Mouse (Mus musculus) liver, embryonic 16.5 days (tissue): Measurements from ENCODE around the gene Fgf2. TPM values are rescaled to one million over a fixed set of nuclear protein-coding genes. Genes with fewer than 3 reads are reported as not detected.

Experiments used
- ATAC-seq: fragments of 200-750 bp; cut with Nextera tagmentation; 2 replicates; pipeline ENCODE4 v1.8.0; 2017; ENCODE audit warnings: low read depth, mild to moderate bottlenecking, moderate number of reproducible peaks, moderate library complexity
- H3K27ac ChIP-seq: fragments of 300-500 bp; sonication (generic); 2 replicates; pipeline ENCODE4 v1.5.1; 2014; ENCODE audit warnings: mild to moderate bottlenecking, low read length
- H3K27me3 ChIP-seq: fragments of 300-500 bp; sonication (generic); 2 replicates; pipeline ENCODE4 v1.6.1; 2014; ENCODE audit warnings: low read depth, low read length, mixed read lengths; ENCODE audit not compliant: control insufficient read depth, insufficient read depth
- H3K36me3 ChIP-seq: fragments of 300-500 bp; sonication (generic); 2 replicates; pipeline ENCODE4 v1.6.1; 2014; ENCODE audit warnings: mild to moderate bottlenecking; ENCODE audit not compliant: control insufficient read depth, insufficient read depth
- H3K4me1 ChIP-seq: fragments of 300-500 bp; sonication (generic); 2 replicates; pipeline ENCODE4 v1.6.1; 2014; ENCODE audit warnings: low read depth, low read length, mixed read lengths; ENCODE audit not compliant: control insufficient read depth
- H3K4me2 ChIP-seq: fragments of 300-500 bp; sonication (generic); 2 replicates; pipeline ENCODE4 v1.6.1; 2014; ENCODE audit warnings: low read depth, low read length, mixed read lengths
- H3K4me3 ChIP-seq: fragments of 300-500 bp; sonication (generic); 2 replicates; pipeline ENCODE4 v1.5.1; 2014; ENCODE audit warnings: low read depth, mild to moderate bottlenecking, low read length
- H3K9ac ChIP-seq: fragments of 300-500 bp; sonication (generic); 2 replicates; pipeline ENCODE4 v1.6.1; 2014; ENCODE audit warnings: low read depth, low read length
- H3K9me3 ChIP-seq: fragments of 300-500 bp; sonication (generic); replicated peaks from 2 replicates; pipeline ENCODE4 v1.6.1; 2016; ENCODE audit warnings: low read length; ENCODE audit not compliant: control insufficient read depth
- WGBS: fragments of 180-500 bp; shearing (Covaris S2); extraction: QIAGEN DNeasy Blood & Tissue Kit; methylation state at CpG from one replicate; pipeline ENCODE4 v1.1.7; 2014; ENCODE audit not compliant: insufficient replicate concordance; 5-methylcytosine and 5-hydroxymethylcytosine counted together
- polyA plus RNA-seq: library from polyadenylated mRNA; unstranded; fragments of >200 nt; fragmentation: Nextera tagmentation; extraction: Ambion mirVana; gene quantifications from 2 replicates; pipeline ENCODE4 v1.2.1, GENCODE M21; 2015

The Fgf2 gene
- polyA plus RNA-seq, 1 experiment from 2014 or later, result 0.73 TPM

GRCm38 (mm10) chr3:37370407-37370806 lies 22.3 kb downstream of the Fgf2 start:
- H3K9me3 ChIP-seq, result no peaks in the 10 kb centered on the region
- 50% methylated on average over 4 of the region's 4 CpGs for WGBS
- no peak for ATAC-seq
- H3K27me3 ChIP-seq, result no peaks in the 10 kb centered on the region
- H3K36me3 ChIP-seq, result no peaks in the 10 kb centered on the region
- no peak overlapping the region for H3K27ac ChIP-seq
- no peak overlapping the region for H3K4me3 ChIP-seq
- no peak overlapping the region for H3K9ac ChIP-seq
- H3K4me2 ChIP-seq, result no peak overlapping the region
- H3K4me1 ChIP-seq, result no peaks in the 10 kb centered on the region

- Histone ChIP-seq H3K4me1 (no peaks in the 10 kb centered on the region), H3K36me3 (no peaks in the 10 kb centered on the region), H3K27me3 (no peaks in the 10 kb centered on the region), H3K4me3 (no peak overlapping the region), H3K27ac (no peak overlapping the region), H3K9ac (no peak overlapping the region), H3K4me2 (no peak overlapping the region), H3K9me3 (no peaks in the 10 kb centered on the region)
- 75% methylated on average over 11 of the region's 11 CpGs for WGBS
- ATAC-seq, result no peak
Measured at GRCm38 (mm10) chr3:37373712-37374111, 25.6 kb downstream of the Fgf2 start.

GRCm38 (mm10) chr3:37377926-37378325 lies 29.8 kb downstream of the Fgf2 start:
- H3K27me3 ChIP-seq, result no peaks in the 10 kb centered on the region
- ATAC-seq, result no peak
- no peaks in the 10 kb centered on the region for H3K36me3 ChIP-seq
- no peak overlapping the region for H3K4me2 ChIP-seq
- no peak overlapping the region for H3K27ac ChIP-seq
- 67% methylated on average over 6 of the region's 6 CpGs for WGBS
- H3K4me3 ChIP-seq, result no peak overlapping the region
- no peaks in the 10 kb centered on the region for H3K9me3 ChIP-seq
- H3K4me1 ChIP-seq, result no peaks in the 10 kb centered on the region
- no peak overlapping the region for H3K9ac ChIP-seq

- 57% methylated on average over 6 of the region's 6 CpGs for WGBS
Measured at GRCm38 (mm10) chr3:37378412-37378811, 30.3 kb downstream of the Fgf2 start.

DNA sequence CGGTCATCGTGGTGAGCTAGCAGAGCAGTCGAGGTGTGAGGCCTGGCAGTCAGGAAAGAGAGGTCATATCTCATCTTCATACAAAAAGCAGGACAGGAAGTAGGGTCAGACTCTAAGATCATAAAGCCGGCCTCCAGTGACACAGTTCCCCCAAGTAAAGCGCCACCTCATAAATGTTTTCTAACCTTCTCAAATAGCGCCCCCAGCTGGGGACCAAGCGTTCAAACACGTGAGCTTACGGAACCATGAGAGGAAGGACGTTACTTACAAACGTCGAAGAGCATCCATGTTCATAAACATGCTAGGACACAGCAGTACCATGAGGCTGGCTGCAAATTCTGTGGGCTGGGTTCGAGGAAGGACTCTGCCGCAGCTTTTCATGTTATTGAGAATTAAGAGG lies 31.1 kb downstream of the Fgf2 start:
- Histone ChIP-seq H3K27ac (no peak overlapping the region), H3K27me3 (no peaks in the 10 kb centered on the region), H3K9me3 (no peaks in the 10 kb centered on the region), H3K4me2 (no peak overlapping the region), H3K9ac (no peak overlapping the region), H3K36me3 (no peaks in the 10 kb centered on the region), H3K4me3 (no peak overlapping the region), H3K4me1 (no peaks in the 10 kb centered on the region)
- 65% methylated on average over 14 of the region's 14 CpGs for WGBS
- ATAC-seq, result no peak

More at GRCm38 (mm10) chr3:37378412-37378811, 30.3 kb downstream of the Fgf2 start:
- Histone ChIP-seq H3K36me3 (no peaks in the 10 kb centered on the region), H3K9me3 (no peaks in the 10 kb centered on the region), H3K9ac (no peak overlapping the region), H3K4me1 (no peaks in the 10 kb centered on the region), H3K27me3 (no peaks in the 10 kb centered on the region), H3K4me3 (no peak overlapping the region), H3K4me2 (no peak overlapping the region), H3K27ac (no peak overlapping the region)
- no peak for ATAC-seq

- H3K9ac ChIP-seq, result no peak overlapping the region
- H3K27ac ChIP-seq, result no peak overlapping the region
- H3K4me3 ChIP-seq, result no peak overlapping the region
- H3K4me1 ChIP-seq, result no peaks in the 10 kb centered on the region
- H3K9me3 ChIP-seq, result no peaks in the 10 kb centered on the region
- WGBS, result 67% methylated on average over 18 of the region's 18 CpGs
- H3K36me3 ChIP-seq, result no peaks in the 10 kb centered on the region
- H3K4me2 ChIP-seq, result no peak overlapping the region
- ATAC-seq, result no peak
- no peaks in the 10 kb centered on the region for H3K27me3 ChIP-seq
Measured at GRCm38 (mm10) chr3:37379930-37380881, 32.1 kb downstream of the Fgf2 start.

DNA sequence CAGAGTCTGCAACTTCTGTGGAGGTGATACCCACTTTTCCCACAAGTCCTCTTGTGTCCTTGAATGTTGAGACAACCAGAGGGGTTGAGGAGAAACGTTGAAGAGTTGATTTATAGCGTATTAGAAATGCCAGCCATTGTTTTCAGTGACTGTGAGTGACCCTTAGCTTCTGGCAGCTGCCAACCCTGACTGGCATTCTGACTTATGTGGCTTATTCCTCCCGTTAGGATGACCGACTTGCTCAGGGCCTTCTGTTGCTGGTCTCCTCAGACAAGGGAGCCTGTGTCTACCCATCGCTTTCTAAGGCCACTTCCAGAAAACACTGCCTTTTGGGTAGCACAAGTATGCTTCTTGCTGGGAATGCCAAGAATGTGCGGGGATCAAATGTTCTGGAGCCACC lies 33.3 kb downstream of the Fgf2 start:
- no peaks in the 10 kb centered on the region for H3K9me3 ChIP-seq
- H3K9ac ChIP-seq, result no peak overlapping the region
- H3K4me1 ChIP-seq, result no peaks in the 10 kb centered on the region
- no peaks in the 10 kb centered on the region for H3K36me3 ChIP-seq
- no peak overlapping the region for H3K4me3 ChIP-seq
- WGBS, result 56% methylated on average over 6 of the region's 6 CpGs
- no peak overlapping the region for H3K27ac ChIP-seq
- H3K27me3 ChIP-seq, result no peaks in the 10 kb centered on the region
- ATAC-seq, result no peak
- no peak overlapping the region for H3K4me2 ChIP-seq

- 68% methylated on average over 6 of the region's 6 CpGs for WGBS
- no peak for ATAC-seq
- no peaks in the 10 kb centered on the region for H3K9me3 ChIP-seq
- no peak overlapping the region for H3K27ac ChIP-seq
- H3K4me3 ChIP-seq, result no peak overlapping the region
- no peaks in the 10 kb centered on the region for H3K36me3 ChIP-seq
- no peak overlapping the region for H3K9ac ChIP-seq
- H3K4me1 ChIP-seq, result no peaks in the 10 kb centered on the region
- no peak overlapping the region for H3K4me2 ChIP-seq
- H3K27me3 ChIP-seq, result no peaks in the 10 kb centered on the region
Measured at GRCm38 (mm10) chr3:37383096-37383765, 35.1 kb downstream of the Fgf2 start.

- no peak overlapping the region for H3K9ac ChIP-seq
- no peak overlapping the region for H3K27ac ChIP-seq
- H3K9me3 ChIP-seq, result no peaks in the 10 kb centered on the region
- WGBS, result 72% methylated on average over 6 of the region's 6 CpGs
- H3K36me3 ChIP-seq, result no peaks in the 10 kb centered on the region
- no peaks in the 10 kb centered on the region for H3K27me3 ChIP-seq
- H3K4me1 ChIP-seq, result no peaks in the 10 kb centered on the region
- H3K4me2 ChIP-seq, result no peak overlapping the region
- ATAC-seq, result no peak
- H3K4me3 ChIP-seq, result no peak overlapping the region
Measured at GRCm38 (mm10) chr3:37387310-37387709, 39.2 kb downstream of the Fgf2 start.
